Mouse (Mus musculus): ENCODE results near the gene Capns1.

DNA sequence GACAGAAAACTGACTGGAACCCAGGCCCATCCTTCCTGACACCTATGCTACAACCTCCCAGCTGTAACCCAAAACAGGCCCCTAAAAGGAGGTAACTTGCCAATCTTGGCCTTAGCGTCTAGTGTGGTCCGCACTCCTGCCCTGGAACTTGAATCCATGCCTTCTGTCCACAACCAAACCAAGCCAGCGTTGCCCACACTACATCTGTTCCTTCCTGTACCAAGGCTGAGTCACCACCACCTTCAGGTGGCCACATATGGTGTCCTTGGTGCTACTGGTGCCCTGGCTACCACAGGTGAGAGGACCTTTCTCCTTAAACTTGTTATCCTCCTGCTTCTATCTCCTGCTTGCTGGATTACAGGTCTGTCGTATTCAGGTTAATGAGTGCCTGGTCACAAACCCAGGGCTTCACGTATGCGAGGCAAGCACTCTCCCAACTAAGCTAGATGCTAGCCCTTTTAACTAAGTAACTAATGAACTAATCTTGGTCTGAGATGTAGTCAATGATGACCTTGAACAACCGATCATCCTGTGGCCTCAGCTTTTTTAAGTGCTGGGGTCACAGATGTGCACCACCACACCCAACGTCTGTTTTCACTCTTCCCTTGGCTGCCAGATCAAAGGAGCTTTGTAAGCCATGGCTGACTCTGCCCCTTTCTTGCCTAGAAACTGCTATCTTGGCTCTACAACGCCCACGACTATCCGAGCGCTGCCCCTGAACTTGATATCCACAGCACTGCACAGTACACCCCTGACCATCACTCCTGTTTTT is 10.1 kb downstream of the Capns1 start:
- TF ChIP-seq POLR2A (IDR thresholded peaks at IDR 0.05; ENCODE audit: insufficient read depth, low read length) = no peak
- no peak for TF ChIP-seq CTCF (IDR thresholded peaks at IDR 0.05; ENCODE audit: low read depth, low read length)
